Mouse (Mus musculus): Measurements from ENCODE around the gene Rnf141.

Rnf141 gene

GRCm38 (mm10) chr7:110843916-110844874 lies at the start of gene Rnf141:
TSS of gene Rnf141 (minus strand) at chr7:110844457.
- ChIA-PET CTCF (interaction anchor here (0.6 to 1.8 kb wide), 13 partner anchors 10 to 1850 kb away, joined by 3 to 10 read pairs (median 4); no protein-coding TSS in a partner anchor), POLR2A (interaction anchor here (0.6 to 2.4 kb wide), 54 partner anchors 9 to 1325 kb away, joined by 3 to 19 read pairs (median 4); partner anchors contain the start of genes Ctr9 (in 3 of the 4), Eif4g2 (in 3 of the 4), Ampd3 (in 1 of the 4) and Lyve1 (in 1 of the 4))

DNA sequence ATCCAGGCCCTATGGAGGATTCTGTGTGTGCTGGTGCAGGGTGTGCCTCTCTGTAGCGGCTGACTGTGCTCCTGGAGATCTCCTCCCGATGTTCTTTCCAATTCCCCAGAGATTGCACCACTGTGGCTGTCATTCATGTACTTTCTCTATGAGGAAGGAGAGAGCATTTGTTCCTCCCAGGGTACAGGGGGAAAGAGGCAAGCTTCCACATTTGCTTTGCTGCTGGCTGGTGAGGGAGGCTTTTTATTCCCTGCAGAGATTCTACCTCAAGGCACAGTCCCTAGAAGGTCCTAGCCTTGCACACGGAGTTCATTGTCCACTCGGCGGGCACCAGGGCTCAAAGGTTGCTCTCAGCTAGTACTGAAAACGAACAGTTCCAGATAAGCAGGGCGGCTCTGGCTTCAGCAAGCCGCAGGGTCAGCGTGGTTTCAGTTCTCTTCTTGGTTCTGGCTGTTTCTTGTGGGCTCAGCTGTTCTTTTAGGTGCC lies 47.3 kb upstream of the Rnf141 start:
- ChIA-PET CTCF (no interaction called here), POLR2A (interaction anchor here in 2 of 4 experiments (0.6 to 1.3 kb wide), 4 partner anchors 8 to 120 kb away, joined by 3 to 4 read pairs (median 3); partner anchors contain the start of gene Rnf141 (in 1 of the 2))

GRCm38 (mm10) chr7:110881746-110882333 lies 37.6 kb upstream of the Rnf141 start:
- CTCF ChIA-PET = no interaction called here
- POLR2A ChIA-PET = no interaction called here

- ChIA-PET CTCF (no interaction called here), POLR2A (no interaction called here)
These were observed 33.8 kb upstream of the Rnf141 start for GRCm38 (mm10) chr7:110878028-110878427.

DNA sequence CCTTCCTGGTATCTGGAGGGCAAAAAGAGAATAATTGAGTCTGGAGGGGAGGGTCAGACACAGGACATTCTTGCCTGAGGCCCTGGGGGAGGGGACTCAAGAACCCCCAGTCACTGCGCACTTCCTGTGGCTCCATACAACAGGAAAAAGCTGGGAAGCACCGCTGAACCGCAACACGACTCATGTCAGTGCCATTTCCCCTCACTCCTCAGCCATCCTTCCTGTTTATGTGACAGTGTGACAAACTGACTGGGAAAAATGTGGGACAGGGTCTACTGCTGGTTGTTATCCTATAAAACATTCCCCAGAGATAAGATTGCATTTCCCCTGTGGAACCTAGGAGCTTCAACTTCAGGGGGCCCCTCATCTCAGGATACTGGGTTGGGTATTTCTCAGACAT lies 32.7 kb upstream of the Rnf141 start:
- POLR2A ChIA-PET = interaction anchor here in 1 of 4 experiments (0.7 kb wide), 1 partner anchor 12 kb away, joined by 3 read pairs; no protein-coding TSS in a partner anchor
- CTCF ChIA-PET = no interaction called here

DNA sequence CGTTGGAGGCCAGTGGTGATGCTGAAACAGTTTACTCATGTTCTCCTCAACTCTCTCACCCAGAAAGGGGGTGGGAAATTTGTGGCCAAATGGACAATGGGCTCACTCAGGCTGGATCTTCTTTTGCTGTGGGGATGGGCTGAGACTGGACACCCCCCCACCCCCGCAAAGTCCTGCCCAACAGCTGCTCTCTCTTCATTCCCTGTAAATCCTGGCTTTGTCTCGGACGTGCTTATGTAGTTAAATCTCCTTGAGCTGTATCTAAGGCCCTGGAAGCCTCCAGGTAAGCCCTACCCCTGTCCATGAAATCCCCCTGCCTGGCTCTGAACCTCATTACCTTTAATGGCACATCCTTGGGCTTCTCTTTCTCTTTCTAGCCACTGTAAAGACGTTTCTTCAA lies 24.6 kb upstream of the Rnf141 start:
- ChIA-PET CTCF (interaction anchor here in 2 of 4 experiments (0.6 kb wide), 2 partner anchors 45 to 67 kb away, joined by 3 read pairs; no protein-coding TSS in a partner anchor), POLR2A (interaction anchor here in 1 of 4 experiments (1.0 to 1.2 kb wide), 2 partner anchors 45 to 141 kb away, joined by 3 read pairs; no protein-coding TSS in a partner anchor)

- CTCF ChIA-PET = no interaction called here
- POLR2A ChIA-PET = interaction anchor here in 3 of 4 experiments (0.9 to 2.9 kb wide), 9 partner anchors 9 to 256 kb away, joined by 3 to 9 read pairs (median 3); partner anchors contain the start of genes Rnf141 (in 3 of the 3) and Eif4g2 (in 2 of the 3)
These were observed 22.9 kb upstream of the Rnf141 start for GRCm38 (mm10) chr7:110867116-110867515.

- CTCF ChIA-PET = no interaction called here
- POLR2A ChIA-PET = interaction anchor here in 3 of 4 experiments (0.9 to 2.9 kb wide), 3 partner anchors 22 to 48 kb away, joined by 3 to 9 read pairs (median 7); partner anchors contain the start of gene Rnf141 (in 2 of the 3)
These were observed 21.8 kb upstream of the Rnf141 start for GRCm38 (mm10) chr7:110866021-110866420.

DNA sequence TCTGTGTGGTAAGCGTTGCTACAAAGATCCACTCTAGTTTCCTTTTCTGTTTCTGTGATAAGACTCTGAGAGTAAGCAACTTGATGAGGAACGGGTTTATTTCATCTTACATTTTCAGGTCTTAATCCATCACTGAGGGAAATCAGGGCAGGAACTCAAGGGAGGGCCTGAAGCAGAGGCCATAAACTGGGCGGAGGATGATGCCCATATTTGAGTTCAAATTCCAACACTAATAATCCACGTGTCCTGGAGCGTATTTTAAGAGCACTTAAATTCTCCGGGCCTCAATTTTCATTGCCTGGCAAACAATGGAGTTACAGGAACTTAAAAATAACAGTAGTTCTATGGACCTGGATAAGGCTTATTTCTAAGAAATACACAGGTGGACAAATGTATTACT lies 21.3 kb upstream of the Rnf141 start:
- POLR2A ChIA-PET = interaction anchor here in 3 of 4 experiments (0.9 to 2.9 kb wide), 6 partner anchors 12 to 257 kb away, joined by 3 to 19 read pairs (median 4); partner anchors contain the start of gene Rnf141 (in 2 of the 3)
- CTCF ChIA-PET = no interaction called here

DNA sequence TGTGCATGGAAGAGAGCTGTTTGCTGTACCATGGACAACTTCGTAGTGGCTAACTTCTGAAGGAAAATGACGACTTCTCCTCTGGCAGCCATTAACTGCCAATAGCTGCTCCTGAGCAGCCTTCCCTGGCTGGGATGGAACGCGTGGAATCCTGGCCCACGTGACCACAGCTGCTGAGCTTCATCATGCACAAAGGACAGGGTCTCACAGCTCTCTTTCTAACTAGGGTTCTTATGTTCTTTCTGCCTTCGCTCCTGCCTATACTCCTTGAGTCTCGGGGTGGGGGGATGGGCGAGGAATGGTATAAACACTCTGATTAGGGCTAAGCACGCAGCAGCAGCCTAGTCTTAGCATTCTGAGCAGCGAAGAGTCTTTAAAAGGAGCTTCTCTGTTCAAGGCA lies 20.8 kb upstream of the Rnf141 start:
- POLR2A ChIA-PET = interaction anchor here in 3 of 4 experiments (0.6 to 1.9 kb wide), 12 partner anchors 12 to 257 kb away, joined by 3 to 19 read pairs (median 3); partner anchors contain the start of genes Rnf141 (in 2 of the 3) and Ampd3 (in 1 of the 3)

GRCm38 (mm10) chr7:110862751-110863289 lies 18.6 kb upstream of the Rnf141 start, which contains the start of gene Lyve1:
TSS of gene Lyve1 (minus strand) at chr7:110863239.
- ChIA-PET CTCF (no interaction called here), POLR2A (interaction anchor here in 1 of 4 experiments (0.7 to 1.0 kb wide), 2 partner anchors 8 to 18 kb away, joined by 3 to 4 read pairs; partner anchors contain the start of gene Rnf141)

More for the DNA sequence above, 20.8 kb upstream of the Rnf141 start:
- CTCF ChIA-PET = interaction anchor here in 2 of 4 experiments (0.6 to 1.0 kb wide), 3 partner anchors 65 to 981 kb away, joined by 4 to 10 read pairs (median 9); no protein-coding TSS in a partner anchor

DNA sequence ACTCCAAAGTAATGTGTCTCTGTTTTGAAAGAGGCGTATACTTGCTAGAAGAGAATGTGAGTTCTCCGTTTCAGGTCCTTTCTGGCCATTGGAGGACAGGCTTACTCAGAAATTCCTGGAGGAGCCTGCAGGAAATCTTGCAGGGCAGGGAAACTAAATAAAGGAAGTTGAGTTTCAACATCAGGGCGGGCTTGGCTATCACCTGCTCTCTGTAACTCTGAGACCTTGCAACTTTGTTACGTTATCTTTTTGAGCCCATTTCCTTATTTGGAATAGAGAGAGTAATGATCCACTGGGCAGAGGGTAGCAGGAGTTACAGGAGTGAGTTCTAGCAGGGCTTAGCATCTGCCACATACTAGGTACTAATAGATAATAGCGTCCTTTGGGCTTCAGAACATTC lies 15.9 kb upstream of the Rnf141 start:
- CTCF ChIA-PET = no interaction called here
- POLR2A ChIA-PET = interaction anchor here in 2 of 4 experiments (1.3 to 1.4 kb wide), 2 partner anchors 16 kb away, joined by 3 read pairs; partner anchors contain the start of gene Rnf141 (in 2 of the 2)

GRCm38 (mm10) chr7:110855604-110856003 lies 11.3 kb upstream of the Rnf141 start:
- ChIA-PET CTCF (no interaction called here), POLR2A (no interaction called here)

- CTCF ChIA-PET = no interaction called here
- POLR2A ChIA-PET = no interaction called here
These were observed 10.8 kb upstream of the Rnf141 start for GRCm38 (mm10) chr7:110854927-110855546.

- POLR2A ChIA-PET = interaction anchor here in 1 of 4 experiments (1.8 kb wide), 1 partner anchor 10 kb away, joined by 6 read pairs; the partner anchor contains the start of gene Rnf141
- CTCF ChIA-PET = no interaction called here
These were observed 10.3 kb upstream of the Rnf141 start for GRCm38 (mm10) chr7:110854519-110854918.

DNA sequence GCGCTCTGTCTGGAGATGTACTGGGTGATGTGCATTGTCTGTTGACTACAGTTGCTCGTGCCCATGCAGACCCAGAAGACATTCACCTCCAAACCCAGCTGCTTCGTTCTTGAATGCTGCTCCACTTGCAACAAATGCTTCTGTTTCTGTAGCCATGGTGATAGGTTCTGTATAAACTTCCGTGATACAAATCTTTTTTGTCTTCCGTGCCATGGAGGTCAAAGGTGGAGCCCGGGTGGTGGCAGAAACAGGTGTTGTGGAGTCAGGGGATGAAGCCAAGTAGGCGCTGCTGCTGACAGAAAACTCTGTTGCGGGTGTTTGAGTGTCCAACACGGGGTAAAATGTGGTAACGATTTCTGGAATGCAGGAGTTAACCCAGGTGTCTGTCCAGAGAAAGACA lies 9.4 kb upstream of the Rnf141 start:
- ChIA-PET POLR2A (interaction anchor here in 2 of 4 experiments (0.8 to 1.8 kb wide), 2 partner anchors 9 to 12 kb away, joined by 3 to 6 read pairs; partner anchors contain the start of gene Rnf141 (in 1 of the 2)), CTCF (no interaction called here)

DNA sequence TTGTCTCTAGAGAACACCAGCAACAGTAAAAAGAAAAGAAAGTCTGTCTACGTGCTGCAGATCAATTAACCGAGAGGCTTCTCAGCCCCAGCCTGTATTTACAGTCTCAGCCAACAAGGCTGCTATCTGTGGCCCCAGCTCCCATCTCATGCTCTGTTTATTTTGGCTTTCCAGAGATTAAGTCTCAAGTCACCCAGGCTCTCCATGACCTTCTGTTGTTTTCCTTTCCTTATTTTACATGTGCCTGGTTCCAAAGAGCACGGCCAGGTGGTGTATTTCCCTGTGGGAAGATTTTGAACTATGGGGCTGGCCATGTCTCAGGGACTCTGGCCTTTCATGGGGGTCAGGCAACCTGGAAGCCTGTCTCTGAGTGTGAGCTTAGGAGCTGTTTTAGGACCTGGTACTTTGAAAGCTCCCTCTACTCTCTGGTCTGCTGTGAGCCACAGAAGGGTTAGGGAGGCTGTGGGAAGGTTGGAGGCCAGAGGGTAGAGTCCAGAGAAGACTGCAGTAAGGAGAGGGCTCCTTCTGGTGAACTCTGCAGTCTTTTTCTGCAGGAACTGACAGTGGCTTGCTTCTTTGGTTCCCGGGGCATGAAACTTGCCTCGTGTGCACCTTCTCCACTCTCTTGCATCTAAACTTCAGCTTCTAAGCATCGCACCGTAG lies 7.4 kb upstream of the Rnf141 start:
- CTCF ChIA-PET = no interaction called here
- POLR2A ChIA-PET = interaction anchor here in 2 of 4 experiments (0.5 to 0.7 kb wide), 3 partner anchors 13 to 1470 kb away, joined by 3 read pairs; no protein-coding TSS in a partner anchor

- ChIA-PET POLR2A (no interaction called here), CTCF (no interaction called here)
These were observed 4.1 kb upstream of the Rnf141 start for GRCm38 (mm10) chr7:110848371-110848770.

Measured in embryonic stem cell, embryonic (primary cell).